Mouse (Mus musculus) CD4-positive, CD25-positive, alpha-beta regulatory T cell (primary cell): ENCODE measurements around the gene Zkscan7. TPM values are rescaled to one million over a fixed set of nuclear protein-coding genes. Genes with fewer than 3 reads are reported as not detected.

ENCODE experiments used
- polyA plus RNA-seq: library from polyadenylated mRNA; unstranded; fragments of 100-300 nt; shearing (Covaris generic); gene quantifications from one replicate; pipeline ENCODE4 v1.2.1, GENCODE M21; 2017

Gene Zkscan7
- 6.6 TPM for polyA plus RNA-seq

DNA sequence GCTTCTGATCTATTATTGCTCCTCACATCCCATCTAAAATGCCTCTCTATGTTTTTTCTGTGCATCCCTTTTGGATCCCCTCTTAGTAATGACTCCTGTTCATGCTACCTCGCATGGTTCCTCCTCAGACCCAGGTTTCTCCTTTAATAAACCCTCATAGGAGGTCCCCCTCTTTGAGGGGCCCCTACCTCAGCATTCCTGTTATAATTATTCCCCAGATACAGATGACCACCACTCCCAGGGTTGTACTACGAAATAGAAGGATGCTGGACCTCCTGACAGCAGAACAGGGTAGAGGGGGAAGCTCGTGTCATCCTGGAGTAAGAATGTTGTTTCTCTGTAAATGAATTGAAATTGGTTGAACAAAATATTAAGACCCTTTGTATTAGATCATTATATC lies at the start of gene Zkscan7:
Gene Zkscan7, plus strand, starts transcription at position 301 of the 400 bp plus-strand sequence.

DNA sequence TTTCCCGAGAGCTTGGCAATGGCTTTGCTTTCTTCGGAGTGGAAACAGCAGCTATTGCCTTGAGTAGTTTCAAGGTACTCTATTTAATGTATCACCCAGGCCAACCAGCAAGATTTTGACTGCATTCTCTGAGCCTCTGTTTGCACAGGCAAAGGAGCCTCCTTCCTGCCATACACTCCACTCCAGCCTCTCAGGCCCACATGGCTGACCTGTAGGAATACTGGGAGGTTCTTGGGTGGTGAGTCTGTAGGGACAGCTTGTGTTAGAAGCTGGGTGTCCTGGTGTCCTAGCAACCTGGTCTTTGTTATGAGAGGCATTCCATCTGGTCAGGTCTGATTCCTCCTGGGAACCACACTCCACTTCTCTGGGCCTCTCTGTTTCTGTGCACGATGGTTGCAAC lies 41.7 kb upstream of the Zkscan7 start, which contains the start of gene Gm35549:
Gene Gm35549, minus strand, starts transcription at position 276 of the 400 bp plus-strand sequence.

DNA sequence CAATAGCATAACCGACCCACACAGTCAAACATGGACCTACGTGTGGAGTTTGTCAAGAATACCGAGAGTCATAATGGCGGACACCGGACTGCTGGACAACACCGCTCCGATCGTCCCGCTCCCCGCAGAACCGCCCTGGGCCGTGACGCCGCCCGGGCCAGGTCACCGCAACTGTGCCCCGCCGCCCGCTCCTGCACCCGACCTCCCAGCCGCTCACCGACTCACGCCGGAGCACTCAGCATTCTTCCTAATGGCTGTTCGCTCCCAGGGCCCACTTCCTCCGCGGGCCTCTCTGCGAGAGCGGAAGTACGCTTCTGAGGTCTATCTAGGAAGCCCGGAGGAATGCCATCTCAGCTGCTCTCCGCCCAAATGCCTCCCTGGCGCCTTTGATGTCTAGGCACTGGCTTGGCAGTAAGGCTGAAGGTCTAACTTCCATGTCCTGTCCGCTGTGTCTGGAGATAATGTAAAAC lies 19.8 kb upstream of the Zkscan7 start, which contains the start of gene Zfp445:
Gene Zfp445, minus strand, starts transcription at position 310 of the 470 bp plus-strand sequence.

DNA sequence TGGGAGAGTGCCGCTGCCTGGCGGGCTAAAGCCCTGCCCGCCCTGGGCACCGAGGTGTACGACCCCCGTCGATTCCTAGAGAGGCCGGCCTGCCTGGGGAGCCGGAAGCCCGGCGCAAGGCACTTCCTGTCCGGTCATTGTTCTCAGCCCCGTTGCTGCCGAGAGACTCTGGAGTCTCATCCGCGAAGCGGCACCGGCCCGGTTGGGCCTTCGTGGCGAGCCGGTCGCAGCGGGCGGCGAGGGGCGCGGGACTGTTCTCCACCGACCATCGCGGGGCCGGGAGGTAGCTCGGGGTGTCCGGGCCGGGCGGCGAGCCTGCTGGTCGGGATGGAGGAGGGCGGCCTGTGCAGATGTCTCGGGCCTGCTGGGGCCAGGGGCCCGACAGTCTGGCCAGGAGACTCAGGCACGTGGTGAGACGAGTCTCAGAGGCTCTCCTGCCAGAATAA lies 37.5 kb downstream of the Zkscan7 start, which contains the start of gene Zfp105:
Gene Zfp105, plus strand, starts transcription at position 137 of the 446 bp plus-strand sequence.

Other genes starting within 250 kb of the Zkscan7 start
- gene Topaz1, start 138.3 kb upstream of the Zkscan7 start, polyA plus RNA-seq, result not detected
- gene Tcaim, start 80.1 kb upstream of the Zkscan7 start, polyA plus RNA-seq, result 17.1 TPM
- gene Gm35549, start 41.6 kb upstream of the Zkscan7 start, polyA plus RNA-seq, result 2.1 TPM
- gene Zfp445, start 19.7 kb upstream of the Zkscan7 start, polyA plus RNA-seq, result 64.9 TPM
- 0.12 TPM for gene Zfp105, start 37.4 kb downstream of the Zkscan7 start, polyA plus RNA-seq
- 31.6 TPM for gene 1110059G10Rik, start 65.3 kb downstream of the Zkscan7 start, polyA plus RNA-seq
- gene Kif15, start 65.4 kb downstream of the Zkscan7 start, polyA plus RNA-seq, result 3.4 TPM
- gene Tmem42, start 135.6 kb downstream of the Zkscan7 start, polyA plus RNA-seq, result 32.5 TPM
- 1.2 TPM for gene Tgm4, start 149.0 kb downstream of the Zkscan7 start, polyA plus RNA-seq
- gene Zdhhc3, start 227.5 kb downstream of the Zkscan7 start, polyA plus RNA-seq, result 70.2 TPM
- gene Exosc7, start 227.5 kb downstream of the Zkscan7 start, polyA plus RNA-seq, result 96.9 TPM